Mouse (Mus musculus): ENCODE data around the gene Crybg3. TPM values are rescaled to one million over a fixed set of nuclear protein-coding genes. Genes with fewer than 3 reads are reported as not detected.

Gene Crybg3
- polyA plus RNA-seq, 1 experiment = 1.8 TPM

GRCm38 (mm10) chr16:59534349-59534748 lies 66.4 kb downstream of the Crybg3 start:
- no peaks in the 10 kb centered on the region for H3K4me1 ChIP-seq (ENCODE audit: control insufficient read depth, insufficient read depth, insufficient read length, low read length)
- WGBS = 94% methylated on average over 11 of the region's 11 CpGs
- no peak overlapping the region for H3K27ac ChIP-seq (ENCODE audit: insufficient read depth, low read depth, low read length)
- no peaks in the 10 kb centered on the region for H3K27me3 ChIP-seq (ENCODE audit: control insufficient read depth, insufficient read depth, low read length)
- H3K4me3 ChIP-seq (ENCODE audit: low read depth, low read length) = no peak overlapping the region
- TF ChIP-seq POLR2A (IDR thresholded peaks at IDR 0.05; ENCODE audit: low read depth, low read length) (no peak), CTCF (IDR thresholded peaks at IDR 0.05; ENCODE audit: extremely low read depth, insufficient read length, insufficient replicate concordance, low read depth, low read length) (no peak)
- peaks cover 3% of the 10 kb centered on the region; the same call in 1 of the 2 replicates for H3K36me3 ChIP-seq (ENCODE audit: control insufficient read depth, insufficient read depth, low read length)

- H3K4me1 ChIP-seq (ENCODE audit: control insufficient read depth, insufficient read depth, insufficient read length, low read length) = no peaks in the 10 kb centered on the region
- peaks cover 3% of the 10 kb centered on the region; the same call in 1 of the 2 replicates for H3K36me3 ChIP-seq (ENCODE audit: control insufficient read depth, insufficient read depth, low read length)
- no peak overlapping the region for H3K4me3 ChIP-seq (ENCODE audit: low read depth, low read length)
- H3K27ac ChIP-seq (ENCODE audit: insufficient read depth, low read depth, low read length) = no peak overlapping the region
- 29% methylated on average over 3 of the region's 3 CpGs for WGBS
- TF ChIP-seq POLR2A (IDR thresholded peaks at IDR 0.05; ENCODE audit: low read depth, low read length) (no peak), CTCF (IDR thresholded peaks at IDR 0.05; ENCODE audit: extremely low read depth, insufficient read length, insufficient replicate concordance, low read depth, low read length) (no peak)
- H3K27me3 ChIP-seq (ENCODE audit: control insufficient read depth, insufficient read depth, low read length) = no peaks in the 10 kb centered on the region
These were observed 68.2 kb downstream of the Crybg3 start for GRCm38 (mm10) chr16:59532561-59532960.

- TF ChIP-seq CTCF (IDR thresholded peaks at IDR 0.05; ENCODE audit: extremely low read depth, insufficient read length, insufficient replicate concordance, low read depth, low read length) = no peak
- no peak for TF ChIP-seq POLR2A (IDR thresholded peaks at IDR 0.05; ENCODE audit: low read depth, low read length)
- Histone ChIP-seq H3K4me1 (ENCODE audit: control insufficient read depth, insufficient read depth, insufficient read length, low read length) (no peaks in the 10 kb centered on the region), H3K27ac (ENCODE audit: insufficient read depth, low read depth, low read length) (no peak overlapping the region), H3K27me3 (ENCODE audit: control insufficient read depth, insufficient read depth, low read length) (no peaks in the 10 kb centered on the region), H3K36me3 (ENCODE audit: control insufficient read depth, insufficient read depth, low read length) (peaks cover 3% of the 10 kb centered on the region; the same call in 1 of the 2 replicates), H3K4me3 (ENCODE audit: low read depth, low read length) (no peak overlapping the region)
- WGBS = 80% methylated on average over 5 of the region's 5 CpGs
These were observed 69.5 kb downstream of the Crybg3 start for GRCm38 (mm10) chr16:59531243-59531642.

GRCm38 (mm10) chr16:59529570-59529969 lies 71.2 kb downstream of the Crybg3 start:
- WGBS = 84% methylated on average over 13 of the region's 13 CpGs

GRCm38 (mm10) chr16:59526939-59527338 lies 73.8 kb downstream of the Crybg3 start:
- Histone ChIP-seq H3K4me3 (ENCODE audit: low read depth, low read length) (no peak overlapping the region), H3K36me3 (ENCODE audit: control insufficient read depth, insufficient read depth, low read length) (no peaks in the 10 kb centered on the region), H3K27me3 (ENCODE audit: control insufficient read depth, insufficient read depth, low read length) (no peaks in the 10 kb centered on the region), H3K27ac (ENCODE audit: insufficient read depth, low read depth, low read length) (no peak overlapping the region), H3K4me1 (ENCODE audit: control insufficient read depth, insufficient read depth, insufficient read length, low read length) (peaks cover 2% of the 10 kb centered on the region; the same call in 1 of the 2 replicates)
- TF ChIP-seq POLR2A (IDR thresholded peaks at IDR 0.05; ENCODE audit: low read depth, low read length) = no peak
- TF ChIP-seq CTCF (IDR thresholded peaks at IDR 0.05; ENCODE audit: extremely low read depth, insufficient read length, insufficient replicate concordance, low read depth, low read length) = no peak
- WGBS = 85% methylated on average over 6 of the region's 6 CpGs

More at GRCm38 (mm10) chr16:59529570-59529969, 71.2 kb downstream of the Crybg3 start:
- Histone ChIP-seq H3K4me3 (ENCODE audit: low read depth, low read length) (no peak overlapping the region), H3K36me3 (ENCODE audit: control insufficient read depth, insufficient read depth, low read length) (no peaks in the 10 kb centered on the region), H3K27ac (ENCODE audit: insufficient read depth, low read depth, low read length) (no peak overlapping the region), H3K27me3 (ENCODE audit: control insufficient read depth, insufficient read depth, low read length) (no peaks in the 10 kb centered on the region), H3K4me1 (ENCODE audit: control insufficient read depth, insufficient read depth, insufficient read length, low read length) (no peaks in the 10 kb centered on the region)
- no peak for TF ChIP-seq POLR2A (IDR thresholded peaks at IDR 0.05; ENCODE audit: low read depth, low read length)
- no peak for TF ChIP-seq CTCF (IDR thresholded peaks at IDR 0.05; ENCODE audit: extremely low read depth, insufficient read length, insufficient replicate concordance, low read depth, low read length)

- Histone ChIP-seq H3K4me1 (ENCODE audit: control insufficient read depth, insufficient read depth, insufficient read length, low read length) (peaks cover 4% of the 10 kb centered on the region; the same call in 1 of the 2 replicates), H3K27me3 (ENCODE audit: control insufficient read depth, insufficient read depth, low read length) (no peaks in the 10 kb centered on the region), H3K4me3 (ENCODE audit: low read depth, low read length) (no peak overlapping the region), H3K36me3 (ENCODE audit: control insufficient read depth, insufficient read depth, low read length) (peaks cover 6% of the 10 kb centered on the region; the same call in 1 of the 2 replicates), H3K27ac (ENCODE audit: insufficient read depth, low read depth, low read length) (peak overlapping the region; percentile 11; the same call in 1 of the 2 replicates)
- TF ChIP-seq CTCF (IDR thresholded peaks at IDR 0.05; ENCODE audit: extremely low read depth, insufficient read length, insufficient replicate concordance, low read depth, low read length) (no peak), POLR2A (IDR thresholded peaks at IDR 0.05; ENCODE audit: low read depth, low read length) (no peak)
- WGBS = 79% methylated on average over 16 of the region's 16 CpGs
These were observed 78.9 kb downstream of the Crybg3 start for GRCm38 (mm10) chr16:59521752-59522423.

- Histone ChIP-seq H3K27me3 (ENCODE audit: control insufficient read depth, insufficient read depth, low read length) (no peaks in the 10 kb centered on the region), H3K4me1 (ENCODE audit: control insufficient read depth, insufficient read depth, insufficient read length, low read length) (peaks cover 4% of the 10 kb centered on the region; the same call in 1 of the 2 replicates), H3K4me3 (ENCODE audit: low read depth, low read length) (no peak overlapping the region), H3K36me3 (ENCODE audit: control insufficient read depth, insufficient read depth, low read length) (peaks cover 6% of the 10 kb centered on the region; the same call in 1 of the 2 replicates), H3K27ac (ENCODE audit: insufficient read depth, low read depth, low read length) (peak overlapping the region; percentile 1; the same call in 1 of the 2 replicates)
- 76% methylated on average over 15 of the region's 15 CpGs for WGBS
- TF ChIP-seq POLR2A (IDR thresholded peaks at IDR 0.05; ENCODE audit: low read depth, low read length) = no peak
- TF ChIP-seq CTCF (IDR thresholded peaks at IDR 0.05; ENCODE audit: extremely low read depth, insufficient read length, insufficient replicate concordance, low read depth, low read length) = peak; percentile 27; the same call in 1 of the 2 replicates
These were observed 83.1 kb downstream of the Crybg3 start for GRCm38 (mm10) chr16:59517447-59518219.
